Mouse (Mus musculus): ENCODE results near the gene Cd276. TPM values are rescaled to one million over a fixed set of nuclear protein-coding genes. Genes with fewer than 3 reads are reported as not detected.
"Not testable (repeated sequence)": the region's sequence is repeated elsewhere in the genome, so short reads cannot be mapped to it uniquely, and the experiment has no call there.

Cd276 gene
- 39.2 and 42.4 TPM in 2 replicates for polyA plus RNA-seq (2016; fragmentation: Nextera tagmentation; extraction: Ambion mirVana)

- under 1% methylated on average over 67 of the region's 68 CpGs for WGBS
- peaks cover 35% of the 10 kb centered on the region for H3K4me1 ChIP-seq (replicated peaks)
- no peaks in the 10 kb centered on the region for H3K9me3 ChIP-seq (replicated peaks)
- peak within 1 kb of the TSS; percentile 91 for H3K9ac ChIP-seq
- H3K27me3 ChIP-seq (replicated peaks): no peaks in the 10 kb centered on the region
- peak within 1 kb of the TSS; percentile 82 for H3K4me2 ChIP-seq
- peak; percentile 82 for ATAC-seq (ENCODE audit: insufficient number of reproducible peaks, low FRiP score)
- H3K36me3 ChIP-seq: no peaks in the 10 kb centered on the region
- peak within 1 kb of the TSS; percentile 72 for H3K4me3 ChIP-seq
- H3K27ac ChIP-seq (ENCODE audit: poor library complexity, severe bottlenecking): peak within 1 kb of the TSS; percentile 86
Observed at GRCm38 (mm10) chr9:58554908-58555684, at the start of gene Cd276. Gene Cd276, minus strand, starts transcription at chr9:58555437.

- H3K27me3 ChIP-seq (replicated peaks): no peaks in the 10 kb centered on the region
- H3K4me3 ChIP-seq: no peak overlapping the region
- no peak for ATAC-seq (ENCODE audit: insufficient number of reproducible peaks, low FRiP score)
- H3K4me1 ChIP-seq (replicated peaks): peaks cover 9% of the 10 kb centered on the region; the same call in 1 of the 2 replicates
- 97% methylated on average over 1 of the region's 1 CpGs for WGBS
- H3K27ac ChIP-seq (ENCODE audit: poor library complexity, severe bottlenecking): no peak overlapping the region
- H3K9ac ChIP-seq: no peak overlapping the region
- H3K36me3 ChIP-seq: no peaks in the 10 kb centered on the region
- no peaks in the 10 kb centered on the region for H3K9me3 ChIP-seq (replicated peaks)
- no peak overlapping the region for H3K4me2 ChIP-seq
Observed at GRCm38 (mm10) chr9:58595313-58595712, 40.1 kb upstream of the Cd276 start.

DNA sequence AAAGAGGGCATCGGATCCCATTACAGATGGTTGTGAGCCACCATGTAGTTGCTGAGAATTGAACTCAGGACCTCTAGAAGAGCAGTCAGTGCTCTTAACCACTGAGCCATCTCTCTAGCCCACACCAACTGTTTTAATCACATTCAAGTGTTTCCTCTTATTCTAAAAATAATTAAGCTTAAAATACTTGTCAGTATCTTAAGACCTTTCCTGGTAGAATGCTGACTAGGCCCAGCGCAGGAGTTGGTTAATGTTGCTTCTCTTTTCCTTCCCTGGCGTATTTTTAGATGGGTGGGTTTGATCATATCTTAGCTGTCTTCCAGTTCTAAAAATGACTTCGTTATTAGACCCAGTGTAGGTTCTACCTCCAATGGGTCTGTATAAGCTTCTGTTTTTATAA lies 33.4 kb upstream of the Cd276 start:
- no peaks in the 10 kb centered on the region for H3K9me3 ChIP-seq (replicated peaks)
- no peaks in the 10 kb centered on the region; the same call in 1 of the 2 replicates for H3K36me3 ChIP-seq
- H3K9ac ChIP-seq: no peak overlapping the region
- ATAC-seq (ENCODE audit: insufficient number of reproducible peaks, low FRiP score): no peak
- no peak overlapping the region for H3K4me2 ChIP-seq
- no peak overlapping the region for H3K4me3 ChIP-seq
- 58% methylated on average over 4 of the region's 4 CpGs for WGBS
- peaks cover 9% of the 10 kb centered on the region; the same call in 1 of the 2 replicates for H3K4me1 ChIP-seq (replicated peaks)
- H3K27ac ChIP-seq (ENCODE audit: poor library complexity, severe bottlenecking): no peak overlapping the region
- H3K27me3 ChIP-seq (replicated peaks): no peaks in the 10 kb centered on the region

DNA sequence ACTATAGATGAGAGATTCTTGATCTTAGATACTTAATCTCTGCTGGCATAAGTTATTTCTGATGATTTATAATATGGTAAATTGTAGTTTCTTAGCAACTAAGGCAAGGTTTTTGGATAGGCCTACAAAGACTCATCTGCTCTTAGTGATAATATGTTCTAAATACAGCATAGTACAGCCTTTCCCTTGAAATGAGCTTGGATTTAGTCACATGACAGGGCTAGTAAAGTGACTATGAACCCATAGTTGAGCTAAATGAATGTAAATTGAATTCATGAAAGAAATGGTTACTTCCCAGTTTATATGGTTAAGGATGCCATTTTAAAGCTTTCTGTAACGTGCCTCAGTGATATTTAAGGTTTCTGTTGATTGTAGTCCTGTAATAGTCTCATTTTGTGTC lies 29.1 kb upstream of the Cd276 start:
- Histone ChIP-seq H3K4me2 (no peak overlapping the region), H3K4me3 (no peak overlapping the region), H3K9ac (no peak overlapping the region), H3K36me3 (no peaks in the 10 kb centered on the region; the same call in 1 of the 2 replicates), H3K27ac (ENCODE audit: poor library complexity, severe bottlenecking) (no peak overlapping the region), H3K4me1 (replicated peaks) (peaks cover 6% of the 10 kb centered on the region), H3K27me3 (replicated peaks) (no peaks in the 10 kb centered on the region), H3K9me3 (replicated peaks) (no peaks in the 10 kb centered on the region)
- no peak for ATAC-seq (ENCODE audit: insufficient number of reproducible peaks, low FRiP score)
- WGBS: 84% methylated on average over 1 of the region's 1 CpGs

GRCm38 (mm10) chr9:58583267-58583641 lies 28.0 kb upstream of the Cd276 start:
- H3K9ac ChIP-seq: peak overlapping the region; percentile 99
- H3K4me2 ChIP-seq: peak overlapping the region; percentile 86
- peak overlapping the region; percentile 98 for H3K4me3 ChIP-seq
- H3K36me3 ChIP-seq: no peaks in the 10 kb centered on the region; the same call in 1 of the 2 replicates
- under 1% methylated on average over 8 of the region's 8 CpGs for whole genome bisulfite sequencing
- peak overlapping the region; percentile 98 for H3K27ac ChIP-seq (ENCODE audit: poor library complexity, severe bottlenecking)
- H3K9me3 ChIP-seq (replicated peaks): no peaks in the 10 kb centered on the region
- peaks cover 6% of the 10 kb centered on the region for H3K4me1 ChIP-seq (replicated peaks)
- H3K27me3 ChIP-seq (replicated peaks): no peaks in the 10 kb centered on the region
- no peak for ATAC-seq (ENCODE audit: insufficient number of reproducible peaks, low FRiP score)

- ATAC-seq (ENCODE audit: insufficient number of reproducible peaks, low FRiP score): peak; percentile 63
- peak overlapping the region; percentile 98 for H3K27ac ChIP-seq (ENCODE audit: poor library complexity, severe bottlenecking)
Observed at GRCm38 (mm10) chr9:58582581-58583266, 27.5 kb upstream of the Cd276 start.

GRCm38 (mm10) chr9:58581958-58582540 lies 26.8 kb upstream of the Cd276 start, which contains the start of gene Nptn:
Gene Nptn, plus strand, starts transcription at chr9:58582240.
- Histone ChIP-seq H3K27me3 (replicated peaks) (no peaks in the 10 kb centered on the region), H3K9ac (peak within 1 kb of the TSS; percentile 99), H3K4me2 (peak within 1 kb of the TSS; percentile 86), H3K9me3 (replicated peaks) (no peaks in the 10 kb centered on the region), H3K4me3 (peak within 1 kb of the TSS; percentile 98), H3K36me3 (no peaks in the 10 kb centered on the region), H3K27ac (ENCODE audit: poor library complexity, severe bottlenecking) (peak within 1 kb of the TSS; percentile 98), H3K4me1 (replicated peaks) (peaks cover 6% of the 10 kb centered on the region)
- under 1% methylated on average over 54 of the region's 56 CpGs for WGBS
- ATAC-seq (ENCODE audit: insufficient number of reproducible peaks, low FRiP score): peak; percentile 98

More at GRCm38 (mm10) chr9:58582581-58583266, 27.5 kb upstream of the Cd276 start:
- H3K27me3 ChIP-seq (replicated peaks): no peaks in the 10 kb centered on the region
- H3K9me3 ChIP-seq (replicated peaks): no peaks in the 10 kb centered on the region
- H3K9ac ChIP-seq: peak overlapping the region; percentile 99
- H3K4me3 ChIP-seq: peak overlapping the region; percentile 98
- no peaks in the 10 kb centered on the region; the same call in 1 of the 2 replicates for H3K36me3 ChIP-seq
- H3K4me2 ChIP-seq: peak overlapping the region; percentile 86
- peaks cover 6% of the 10 kb centered on the region for H3K4me1 ChIP-seq (replicated peaks)
- WGBS: under 1% methylated on average over 42 of the region's 42 CpGs

DNA sequence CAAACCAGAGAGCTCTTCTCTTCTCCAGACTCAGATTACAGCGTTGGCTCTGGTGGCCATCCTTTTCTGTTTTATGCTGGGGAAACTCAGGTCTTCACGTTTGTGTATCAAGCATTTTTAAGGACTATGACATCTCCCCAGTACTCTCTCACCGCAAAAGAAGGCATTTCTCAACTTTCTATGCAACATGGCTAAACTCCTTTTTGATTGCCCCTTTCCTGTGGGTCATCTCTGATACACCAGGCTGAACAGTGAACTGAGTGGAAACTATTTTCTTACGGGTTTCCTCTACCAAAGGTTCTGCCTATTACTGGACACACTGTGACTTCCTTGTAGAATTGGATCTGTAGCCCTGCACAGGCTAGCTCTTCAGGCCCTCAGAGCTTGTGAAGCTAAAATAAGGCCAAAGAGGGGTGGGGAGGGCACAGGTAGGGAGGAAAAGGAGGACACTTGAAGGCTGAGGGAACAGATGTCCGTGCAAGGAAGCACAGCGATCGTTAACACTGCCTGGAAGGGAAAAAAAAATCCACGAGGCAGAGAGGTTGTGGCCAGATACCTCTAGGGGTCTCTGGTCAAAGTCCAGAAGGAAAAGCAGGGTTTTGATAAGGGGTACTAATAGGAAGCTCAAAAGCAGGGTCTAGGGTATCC lies 26.2 kb upstream of the Cd276 start:
- Histone ChIP-seq H3K9ac (peak overlapping the region; percentile 74), H3K27ac (ENCODE audit: poor library complexity, severe bottlenecking) (peak overlapping the region; percentile 91), H3K4me3 (peak overlapping the region; percentile 98), H3K9me3 (replicated peaks) (no peaks in the 10 kb centered on the region), H3K4me1 (replicated peaks) (peaks cover 6% of the 10 kb centered on the region), H3K4me2 (peak overlapping the region; percentile 86), H3K36me3 (no peaks in the 10 kb centered on the region), H3K27me3 (replicated peaks) (no peaks in the 10 kb centered on the region)
- ATAC-seq (ENCODE audit: insufficient number of reproducible peaks, low FRiP score): peak; percentile 12
- 25% methylated on average over 8 of the region's 8 CpGs for WGBS

DNA sequence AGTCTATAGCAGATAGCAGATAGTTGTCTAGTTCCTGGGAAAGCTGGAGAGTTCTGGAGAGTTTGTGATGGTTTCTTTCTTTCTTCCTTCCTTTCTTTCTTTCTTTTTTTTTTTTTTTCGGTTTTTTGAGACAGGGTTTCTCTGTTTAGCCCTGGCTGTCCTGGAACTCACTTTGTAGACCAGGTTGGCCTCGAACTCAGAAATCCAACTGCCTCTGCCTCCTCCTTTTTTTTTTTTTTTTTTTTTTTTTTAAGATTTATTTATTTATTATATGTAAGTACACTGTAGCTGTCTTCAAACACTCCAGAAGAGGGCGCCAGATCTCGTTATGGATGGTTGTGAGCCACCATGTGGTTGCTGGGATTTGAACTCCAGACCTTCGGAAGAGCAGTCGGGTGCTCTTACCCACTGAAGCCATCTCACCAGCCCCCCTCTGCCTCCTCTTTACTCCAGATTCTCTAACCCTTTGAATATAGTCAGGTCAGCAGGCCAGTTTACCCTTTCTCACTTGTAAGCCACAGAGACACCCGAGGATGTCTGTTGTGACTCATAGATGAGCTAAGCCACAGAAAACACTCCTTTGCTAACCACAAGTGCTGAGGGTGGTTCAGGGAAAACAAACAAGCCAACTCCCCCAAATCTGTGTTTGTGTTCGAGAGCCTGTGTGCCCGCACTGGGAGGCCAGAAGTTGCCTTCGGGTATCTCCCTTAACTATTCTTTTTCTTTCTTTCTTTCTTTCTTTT lies 25.4 kb upstream of the Cd276 start:
- WGBS: 77% methylated on average over 10 of the region's 10 CpGs

DNA sequence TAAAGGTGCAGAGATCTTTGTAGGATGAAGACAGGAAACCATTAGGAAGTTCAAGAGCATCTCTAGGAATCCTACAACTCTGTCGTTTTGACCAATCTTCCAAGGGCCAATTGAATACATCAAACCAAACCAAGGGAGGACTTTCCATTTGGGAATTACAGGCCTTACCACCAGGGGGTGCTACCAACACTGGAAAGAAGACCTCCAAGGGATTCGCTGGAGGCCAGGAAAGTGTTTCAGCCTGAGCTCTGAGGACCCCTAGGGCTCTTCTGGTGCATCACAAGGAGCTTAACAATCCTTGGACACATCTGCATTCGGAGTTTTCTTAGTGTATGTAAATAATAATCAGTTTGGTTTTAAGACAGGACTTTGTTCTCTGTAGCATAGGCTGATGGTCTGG lies 23.4 kb upstream of the Cd276 start:
- Histone ChIP-seq H3K9ac (no peak overlapping the region), H3K36me3 (no peaks in the 10 kb centered on the region), H3K4me2 (no peak overlapping the region), H3K4me3 (no peak overlapping the region), H3K27ac (ENCODE audit: poor library complexity, severe bottlenecking) (no peak overlapping the region), H3K27me3 (replicated peaks) (no peaks in the 10 kb centered on the region), H3K4me1 (replicated peaks) (peaks cover 6% of the 10 kb centered on the region), H3K9me3 (replicated peaks) (no peaks in the 10 kb centered on the region)
- no peak for ATAC-seq (ENCODE audit: insufficient number of reproducible peaks, low FRiP score)
- 21% methylated on average over 3 of the region's 3 CpGs for WGBS

More for the DNA sequence above, 25.4 kb upstream of the Cd276 start:
- H3K9ac ChIP-seq; H3K4me2 ChIP-seq; H3K4me3 ChIP-seq; H3K4me1 ChIP-seq (replicated peaks); H3K27ac ChIP-seq (ENCODE audit: poor library complexity, severe bottlenecking); H3K27me3 ChIP-seq (replicated peaks); H3K9me3 ChIP-seq (replicated peaks); ATAC-seq (ENCODE audit: insufficient number of reproducible peaks, low FRiP score); H3K36me3 ChIP-seq: not testable (repeated sequence)
